Mouse (Mus musculus) bone marrow macrophage, adult 2 months (primary cell): ENCODE data around the gene Tcf7l1.

ENCODE experiments used
- CTCF ChIP-seq: IDR thresholded peaks from 2 replicates; pipeline ENCODE4 v1.5.1; 2012; ENCODE audit warnings: low read depth, mild to moderate bottlenecking, low read length, moderate library complexity
- POLR2A ChIP-seq: IDR thresholded peaks from 2 replicates; pipeline ENCODE4 v1.6.1; 2012; ENCODE audit warnings: mild to moderate bottlenecking, low read depth, low read length, borderline replicate concordance

DNA sequence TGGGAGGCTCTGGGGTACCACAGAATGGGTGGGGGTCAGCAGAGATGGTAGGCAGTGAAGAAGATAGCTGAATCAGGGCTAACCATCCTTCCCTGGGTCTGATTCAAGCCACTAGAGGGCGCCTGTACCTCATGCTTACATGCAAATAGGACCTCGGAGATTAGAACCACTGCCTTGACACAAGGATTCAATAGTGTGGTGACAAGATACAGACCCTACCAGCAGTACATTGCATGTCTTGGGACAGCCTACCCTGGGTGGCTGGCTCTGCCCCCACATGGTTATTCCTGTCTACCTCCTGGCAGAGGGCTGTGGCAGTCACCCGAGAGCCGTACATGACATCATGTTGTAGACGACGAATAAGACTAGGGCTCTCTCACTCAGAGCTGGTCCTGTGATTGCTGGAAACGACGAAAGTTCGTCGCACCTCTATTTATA, 141.7 kb downstream of the Tcf7l1 start:
- no peak for TF ChIP-seq POLR2A
- TF ChIP-seq CTCF = peak; percentile 57
